Mouse (Mus musculus): ENCODE data around the gene Atp5mpl.

The Atp5mpl gene

DNA sequence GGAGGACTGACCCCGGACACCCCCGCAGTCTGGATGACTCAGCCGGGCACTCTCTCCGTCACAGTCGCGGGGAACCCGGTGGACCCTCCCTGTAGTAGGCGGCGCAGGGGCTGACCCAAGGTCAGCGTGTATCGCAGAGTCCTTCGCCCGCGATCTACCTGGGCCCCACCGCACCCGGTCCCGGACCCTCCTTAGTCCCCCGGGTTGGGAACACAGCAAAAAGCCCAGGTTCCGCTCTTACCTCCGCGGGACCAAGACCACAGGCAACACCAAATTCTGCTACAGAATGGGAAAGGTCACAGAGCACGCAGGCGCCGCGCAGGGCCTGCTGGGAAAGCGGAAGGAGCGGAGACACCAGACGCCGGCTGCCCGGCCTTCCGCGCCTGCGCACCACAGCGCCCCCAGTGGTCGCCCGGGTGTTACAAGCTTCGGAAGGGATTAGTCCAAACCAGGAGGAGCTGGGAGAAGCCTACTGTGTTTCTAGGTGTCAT is at the start of gene Atp5mpl:
Atp5mpl (minus strand) TSS at position 295 of the 491 bp plus-strand sequence.
- DNase-seq (ENCODE audit: low spot score), result peak; percentile 83

- no peak for DNase-seq (ENCODE audit: low spot score)
These were observed 49.6 kb upstream of the Atp5mpl start for GRCm38 (mm10) chr12:112016346-112016745.

- DNase-seq (ENCODE audit: low spot score), result no peak
These were observed 46.6 kb upstream of the Atp5mpl start for GRCm38 (mm10) chr12:112013271-112013801.

DNA sequence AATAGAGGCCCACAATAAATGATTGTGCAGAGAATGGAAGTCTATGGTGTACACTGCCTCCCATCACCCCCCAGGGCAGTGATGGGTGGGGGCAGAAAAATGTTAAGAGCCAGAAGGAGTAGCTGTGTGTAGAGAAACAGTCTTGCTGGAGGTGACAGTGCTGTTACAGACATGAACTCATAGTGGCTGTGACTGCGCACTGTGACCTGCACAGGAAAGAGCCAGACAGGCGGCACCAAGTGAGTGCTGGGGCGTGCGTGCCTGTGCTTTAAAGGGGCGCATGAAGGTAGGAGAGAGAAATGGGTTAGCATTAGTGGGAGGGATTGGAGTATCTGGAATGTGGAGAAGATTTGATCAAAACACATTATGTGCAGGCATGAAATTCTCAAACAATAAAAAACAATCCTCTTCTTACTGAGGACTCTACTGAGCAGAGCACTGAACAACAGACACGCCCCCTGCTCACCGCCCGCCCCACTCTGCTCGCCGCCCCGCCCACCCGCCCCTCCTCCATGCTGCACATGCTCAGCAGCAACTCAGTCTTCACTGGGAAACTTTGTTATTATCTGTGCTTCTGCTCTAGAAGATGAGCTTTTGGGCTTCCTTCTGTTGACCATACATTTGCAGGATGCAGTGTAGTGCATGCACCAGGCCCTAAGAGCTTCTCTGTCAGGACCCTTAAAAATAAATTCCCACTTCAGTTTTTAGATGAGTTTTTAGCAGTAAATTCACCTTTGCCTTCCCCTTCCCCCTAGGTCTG is 45.9 kb upstream of the Atp5mpl start:
- DNase-seq (ENCODE audit: low spot score), result no peak

DNA sequence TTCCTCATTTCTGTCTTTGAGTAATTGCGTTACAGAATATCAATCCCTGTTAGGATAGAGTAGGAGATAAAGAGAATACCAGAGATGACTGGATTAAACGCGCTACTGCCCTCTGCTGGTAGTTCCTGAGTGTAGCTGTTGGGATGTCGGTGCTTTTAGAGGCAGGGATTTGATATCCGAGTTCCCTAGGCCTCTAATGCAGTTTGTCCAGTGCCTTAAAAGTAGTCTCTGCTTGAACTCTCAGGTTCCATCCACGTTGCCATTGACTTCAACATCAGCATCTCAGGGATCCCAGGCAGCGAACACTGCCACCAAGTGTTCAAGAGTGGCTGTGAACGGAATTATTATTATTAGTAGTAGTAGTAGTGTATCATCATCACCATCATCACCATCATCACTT is 34.4 kb upstream of the Atp5mpl start:
- DNase-seq (ENCODE audit: low spot score), result peak; percentile 79

DNA sequence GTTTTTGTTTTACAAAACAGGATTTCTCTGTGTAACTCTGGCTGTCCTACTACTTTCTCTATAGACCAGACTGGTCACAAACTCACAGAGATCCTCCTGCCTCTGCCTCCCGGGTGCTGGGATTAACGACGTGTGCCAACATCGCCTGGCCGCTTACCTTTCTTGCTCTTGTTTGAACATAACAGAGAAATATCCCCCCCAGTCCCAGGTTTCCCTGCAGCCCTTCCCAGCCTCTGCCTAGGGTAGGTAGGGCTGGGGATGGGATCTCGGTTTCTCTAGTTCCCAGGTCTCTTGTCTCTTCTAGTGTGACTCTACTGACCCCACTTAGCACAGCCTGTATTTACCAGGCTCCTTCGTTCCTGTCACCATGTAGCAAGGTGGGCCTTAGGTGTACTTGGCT is 33.0 kb upstream of the Atp5mpl start:
- no peak for DNase-seq (ENCODE audit: low spot score)

DNA sequence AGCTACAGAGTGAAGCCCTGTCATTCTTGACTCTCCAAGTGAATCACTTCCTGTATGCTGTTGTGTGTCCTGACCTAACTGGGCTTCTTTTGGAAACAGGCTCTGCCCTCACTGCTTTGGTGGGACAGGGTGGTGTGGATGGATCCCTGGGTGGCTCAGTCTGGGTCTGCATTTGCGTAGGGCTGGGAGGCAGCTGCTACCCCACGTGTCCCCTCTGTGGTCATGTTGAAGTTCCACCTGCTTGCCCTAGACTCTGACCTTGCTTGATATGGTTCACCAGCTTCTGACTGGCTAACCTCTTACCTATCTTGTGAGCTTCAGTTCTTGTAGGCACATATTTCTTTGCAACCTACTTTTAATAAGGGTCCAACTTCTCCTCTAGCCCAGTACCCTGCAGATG is 28.4 kb upstream of the Atp5mpl start:
- no peak for DNase-seq (ENCODE audit: low spot score)

- DNase-seq (ENCODE audit: low spot score), result no peak
These were observed 25.8 kb upstream of the Atp5mpl start for GRCm38 (mm10) chr12:111992626-111993025.

- DNase-seq (ENCODE audit: low spot score), result no peak
These were observed 20.0 kb upstream of the Atp5mpl start for GRCm38 (mm10) chr12:111986756-111987155.

GRCm38 (mm10) chr12:111983165-111983564 is 16.4 kb upstream of the Atp5mpl start:
- no peak for DNase-seq (ENCODE audit: low spot score)

DNA sequence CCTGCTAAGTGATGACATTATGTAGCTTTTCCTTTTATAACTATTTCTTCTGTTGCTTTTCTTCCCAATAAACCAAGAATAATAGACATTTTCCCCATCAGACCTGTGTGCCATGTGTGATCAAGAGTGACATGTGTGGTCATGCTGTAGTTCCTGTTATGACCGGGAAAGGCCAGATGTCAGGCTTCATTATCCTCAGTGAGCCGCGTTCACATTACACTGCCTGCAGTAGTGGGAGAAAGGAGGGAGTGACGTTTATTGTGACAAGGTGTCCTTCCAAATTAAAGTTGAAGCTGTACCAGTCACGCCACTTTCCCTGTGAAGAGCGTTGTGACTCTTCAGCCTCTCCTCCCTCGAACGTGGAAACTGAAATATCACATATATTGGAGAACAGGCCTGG is 15.1 kb upstream of the Atp5mpl start:
- no peak for DNase-seq (ENCODE audit: low spot score)

GRCm38 (mm10) chr12:111980887-111981367 is 14.2 kb upstream of the Atp5mpl start, which contains the start of gene Rd3l:
Gene Rd3l, minus strand, starts transcription at chr12:111981317.
- DNase-seq (ENCODE audit: low spot score), result no peak

DNA sequence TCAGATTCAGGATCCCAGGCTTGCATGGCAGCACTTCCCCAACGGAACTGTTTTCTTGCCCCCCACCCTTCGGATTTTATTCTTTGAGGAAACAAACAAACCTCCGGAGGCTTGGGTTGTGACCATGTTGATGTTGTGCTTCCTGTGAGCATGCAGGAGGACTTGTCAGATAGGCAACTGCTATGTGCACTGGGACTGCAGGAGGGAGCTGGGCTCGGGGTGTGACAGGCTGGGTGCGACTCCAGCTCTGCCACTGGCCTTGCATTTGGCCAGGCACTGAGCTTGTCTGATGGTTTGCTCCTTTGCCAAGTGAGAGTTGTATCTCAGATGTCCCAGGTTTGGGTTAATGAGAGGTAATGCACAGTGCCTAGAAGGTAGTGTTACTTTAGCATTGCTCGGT is 11.5 kb upstream of the Atp5mpl start:
- DNase-seq (ENCODE audit: low spot score), result no peak

DNA sequence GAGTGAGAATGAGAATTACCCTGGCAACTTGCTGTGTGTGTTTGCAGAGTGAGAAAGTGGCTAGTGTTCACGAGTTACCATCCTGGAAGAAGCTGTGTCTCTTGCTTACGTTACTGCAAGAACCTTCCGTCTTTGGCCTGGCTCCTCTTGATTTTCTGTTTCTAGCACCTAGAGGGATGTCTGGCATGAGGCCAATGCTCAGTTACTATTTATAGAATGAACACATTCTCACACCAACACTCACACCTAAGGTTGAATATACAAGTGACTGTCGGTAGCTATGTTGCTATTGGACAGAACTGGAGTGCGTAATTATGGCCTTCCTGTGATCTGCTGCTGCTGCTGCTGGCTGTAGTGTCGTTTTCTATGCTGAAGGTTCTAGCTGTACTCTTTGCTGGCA is 10.4 kb upstream of the Atp5mpl start:
- DNase-seq (ENCODE audit: low spot score), result no peak

GRCm38 (mm10) chr12:111974578-111974977 is 7.8 kb upstream of the Atp5mpl start:
- DNase-seq (ENCODE audit: low spot score), result no peak

DNA sequence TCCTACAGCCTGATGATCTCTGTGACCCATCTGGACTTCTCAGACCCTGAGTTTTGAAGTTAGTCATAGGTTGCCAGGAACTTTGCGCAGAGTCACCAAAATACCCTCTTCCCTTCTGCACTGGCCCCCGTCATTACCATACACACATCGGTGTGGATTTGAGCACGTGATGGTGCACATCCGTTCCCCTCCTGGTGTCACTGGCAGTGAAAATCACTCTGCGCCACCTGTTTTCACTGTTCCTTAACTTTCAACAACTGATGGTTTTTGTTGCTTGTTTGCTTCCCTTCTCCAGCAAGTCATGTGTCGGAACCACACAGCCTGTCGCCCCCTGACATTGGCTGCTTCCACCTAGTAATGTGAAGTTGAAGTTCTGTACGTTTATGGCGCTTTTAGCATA is 5.7 kb upstream of the Atp5mpl start:
- DNase-seq (ENCODE audit: low spot score), result no peak

GRCm38 (mm10) chr12:111971231-111971686 is 4.5 kb upstream of the Atp5mpl start, which contains the start of gene Tdrd9:
Gene Tdrd9, plus strand, starts transcription at chr12:111971559.
- DNase-seq (ENCODE audit: low spot score), result no peak

DNA sequence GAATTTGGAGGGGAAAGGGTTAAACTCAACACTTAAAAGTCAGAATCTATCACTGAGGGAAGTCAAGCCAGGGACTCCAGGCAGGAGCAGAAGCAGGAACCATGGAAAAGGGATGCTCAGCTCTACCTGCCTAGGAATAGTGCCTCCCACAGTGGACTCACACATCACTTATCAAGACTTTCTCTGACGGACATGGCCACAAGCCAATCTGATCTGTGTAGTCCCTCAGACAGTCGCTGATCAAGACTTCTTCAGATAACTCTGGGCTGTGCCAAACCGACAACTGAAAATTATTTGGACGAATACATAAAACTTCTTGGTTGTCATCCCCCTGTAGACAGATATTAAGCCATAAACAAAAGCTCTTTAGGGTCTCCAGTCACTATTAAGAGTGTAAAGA is 3.3 kb upstream of the Atp5mpl start:
- DNase-seq (ENCODE audit: low spot score), result no peak

- DNase-seq (ENCODE audit: low spot score), result no peak
These were observed 3.4 kb downstream of the Atp5mpl start for GRCm38 (mm10) chr12:111963339-111963738.

- DNase-seq (ENCODE audit: low spot score), result peak; percentile 75
These were observed 8.5 kb downstream of the Atp5mpl start for GRCm38 (mm10) chr12:111958101-111958865.

DNA sequence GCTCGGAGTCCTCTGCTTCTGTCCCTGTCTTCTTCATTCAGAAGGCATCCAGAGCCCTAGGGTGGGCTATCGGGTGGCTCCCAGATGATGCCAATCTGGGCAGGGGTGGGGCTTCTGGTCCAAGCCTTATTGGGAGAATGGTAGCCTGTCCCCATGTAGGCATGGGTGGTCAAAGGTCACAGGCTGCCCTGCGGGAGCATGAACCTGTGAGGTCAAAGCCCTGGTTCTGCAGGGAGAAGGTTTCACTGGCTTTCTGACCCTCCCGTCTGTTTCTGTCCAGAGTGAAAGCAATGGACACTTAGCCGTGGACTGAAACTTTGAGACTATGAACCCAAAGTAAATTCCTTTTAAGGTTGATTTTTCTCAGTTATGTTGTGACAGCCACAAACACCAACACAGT is 10.6 kb downstream of the Atp5mpl start:
- DNase-seq (ENCODE audit: low spot score), result no peak

- no peak for DNase-seq (ENCODE audit: low spot score)
These were observed 15.1 kb downstream of the Atp5mpl start for GRCm38 (mm10) chr12:111951701-111952100.

- DNase-seq (ENCODE audit: low spot score), result no peak
These were observed 16.3 kb downstream of the Atp5mpl start for GRCm38 (mm10) chr12:111950486-111950885.
